Mouse (Mus musculus): Measurements from ENCODE around the gene Glis1. TPM values are rescaled to one million over a fixed set of nuclear protein-coding genes. Genes with fewer than 3 reads are reported as not detected.

Gene Glis1
- polyA plus RNA-seq, 1 experiment: 0.31 TPM

DNA sequence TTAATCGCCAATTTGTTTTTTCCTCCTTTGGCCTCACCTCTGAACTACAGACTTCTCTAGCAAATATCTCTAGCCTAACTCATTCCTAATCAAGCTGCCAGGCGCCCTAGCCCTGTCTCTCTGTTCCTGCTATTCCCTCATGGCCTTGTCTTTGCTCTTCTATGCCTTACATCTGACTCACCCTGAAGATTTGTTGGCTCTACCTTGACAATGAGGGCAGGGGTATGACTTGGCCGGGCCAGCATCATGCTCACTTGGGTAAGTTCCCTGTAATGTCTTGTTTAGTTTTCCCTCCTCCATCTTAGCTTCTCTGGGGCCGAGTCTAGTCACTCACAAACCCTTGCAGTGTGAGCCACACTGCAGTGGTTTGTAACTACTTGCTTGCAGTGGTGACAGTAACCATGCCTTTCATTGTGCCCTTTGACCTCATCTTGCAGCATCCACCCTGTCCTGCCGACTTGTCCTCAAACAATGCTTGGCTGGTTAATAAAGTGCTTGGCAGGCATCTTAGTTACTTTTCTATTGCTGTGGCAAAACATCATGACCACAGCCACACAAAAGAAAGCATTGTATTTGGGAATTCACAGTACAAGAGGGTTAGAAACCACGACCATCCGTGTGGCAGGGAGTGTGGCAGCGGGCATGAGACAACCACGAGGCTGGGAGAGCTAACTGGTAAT, 61.5 kb downstream of the Glis1 start:
- no peak for DNase-seq (ENCODE audit: low read depth, low spot score)
- 67% methylated on average over 9 of the region's 9 CpGs for WGBS

DNA sequence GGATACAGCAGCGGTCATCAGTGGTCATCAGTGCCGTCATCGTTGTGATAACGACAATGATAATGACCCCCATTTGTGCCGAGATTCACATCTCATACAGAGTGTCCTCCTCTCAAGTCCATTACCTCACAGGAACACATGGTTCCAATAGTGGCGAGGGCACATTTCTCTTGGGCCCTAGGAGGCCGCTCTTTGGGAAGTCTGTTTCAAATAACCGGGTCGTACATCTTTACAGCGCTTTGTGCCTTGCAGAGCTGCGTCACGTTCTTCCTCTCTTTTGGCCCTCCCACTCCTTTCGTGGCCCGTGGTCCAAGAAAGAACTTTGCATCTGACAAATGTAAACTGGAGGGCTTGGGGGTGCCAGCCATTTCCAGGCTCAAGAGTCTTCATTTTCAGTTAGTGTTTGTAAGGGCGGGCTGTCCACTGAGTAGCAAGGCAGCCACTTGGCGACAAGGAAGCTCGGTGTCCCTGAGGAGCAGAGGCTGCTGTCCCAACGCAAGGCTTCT, 63.1 kb downstream of the Glis1 start:
- 85% methylated on average over 18 of the region's 18 CpGs for WGBS

DNA sequence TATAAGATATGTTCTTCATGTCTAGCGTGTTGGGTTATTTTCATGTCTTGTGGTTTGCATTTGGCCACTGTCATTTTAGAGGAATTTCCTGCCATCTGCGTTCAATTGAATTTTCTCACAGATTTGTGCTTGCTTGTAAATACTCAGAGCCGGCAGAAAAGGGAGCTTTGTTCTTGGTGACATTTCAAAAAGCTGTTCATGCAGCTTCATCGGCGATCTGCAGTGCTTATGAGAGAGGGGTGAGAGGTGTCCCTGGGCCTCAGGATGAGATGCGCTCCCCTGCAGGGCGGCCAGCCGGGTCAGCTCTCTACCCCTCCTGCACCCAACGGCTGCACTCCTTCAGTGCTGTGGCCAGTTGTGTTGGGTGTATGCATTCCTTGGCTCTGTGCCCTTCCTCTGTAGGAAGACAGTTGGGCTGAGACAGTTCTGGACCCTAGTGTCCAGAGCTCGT, 68.2 kb downstream of the Glis1 start:
- DNase-seq (ENCODE audit: low read depth, low spot score): no peak
- WGBS: 62% methylated on average over 10 of the region's 10 CpGs

More for the DNA sequence above, 63.1 kb downstream of the Glis1 start:
- no peak for DNase-seq (ENCODE audit: low read depth, low spot score)

DNA sequence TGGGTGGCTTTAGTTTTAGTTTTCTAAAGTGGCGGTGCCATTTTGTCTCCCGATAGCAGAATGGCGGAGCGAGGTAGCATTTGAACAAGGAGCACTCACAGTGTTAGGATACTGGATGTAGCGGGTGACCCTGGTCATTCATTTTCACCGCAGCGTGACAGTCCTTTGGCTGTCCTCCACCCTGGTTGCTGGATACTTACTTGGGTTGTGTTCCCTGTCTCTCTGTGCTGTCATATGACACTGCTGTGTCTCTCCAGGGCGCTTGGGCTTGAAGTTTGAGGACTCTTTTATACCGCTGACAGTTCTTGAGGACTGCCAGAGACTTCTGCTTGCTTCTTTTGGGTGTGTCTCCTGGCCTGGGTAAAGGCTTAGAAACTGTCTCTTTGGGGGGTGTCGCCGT, 80.6 kb downstream of the Glis1 start:
- no peak for DNase-seq (ENCODE audit: low read depth, low spot score)
- WGBS: 90% methylated on average over 11 of the region's 11 CpGs

DNA sequence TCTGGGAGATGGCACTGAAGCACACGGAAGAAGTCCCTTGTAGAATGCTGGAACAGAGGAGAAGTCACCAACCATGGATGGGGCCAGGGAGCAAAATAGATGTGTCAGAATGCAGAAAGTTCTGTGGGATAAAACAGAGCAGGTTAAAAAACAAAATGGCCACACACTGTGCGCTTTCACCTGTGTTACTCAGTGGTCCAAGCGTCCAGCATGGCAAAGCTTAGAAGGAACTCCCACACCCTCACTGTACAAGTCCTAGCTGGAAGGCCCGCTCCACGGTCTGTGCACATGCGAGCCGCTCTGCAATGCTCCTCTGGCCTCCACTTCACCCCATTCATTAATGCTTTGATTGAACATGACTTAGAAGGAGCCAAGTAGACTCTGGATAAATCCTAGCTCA, 81.2 kb downstream of the Glis1 start:
- WGBS: 93% methylated on average over 7 of the region's 7 CpGs

DNA sequence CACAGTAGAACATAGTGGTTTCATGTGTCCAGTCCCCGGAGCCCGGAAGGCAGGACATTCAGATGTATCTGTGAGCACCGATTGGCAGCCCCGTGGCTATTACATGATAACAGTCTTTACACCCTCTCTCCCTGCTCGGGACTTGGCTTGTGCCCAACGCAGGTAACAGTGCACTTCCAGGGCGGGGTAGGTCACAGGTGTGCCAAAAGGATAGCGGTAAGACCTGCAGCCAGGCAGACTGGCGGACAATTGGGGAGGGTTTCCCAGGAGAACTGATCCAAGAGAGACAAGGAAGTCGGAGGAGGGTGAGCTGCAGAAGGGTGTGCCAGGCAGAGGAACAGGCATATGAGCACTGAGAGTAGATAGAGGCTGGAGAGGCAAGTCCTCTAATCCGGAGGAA, 84.4 kb downstream of the Glis1 start:
- DNase-seq (ENCODE audit: low read depth, low spot score): peak; percentile 11
- 39% methylated on average over 11 of the region's 11 CpGs for WGBS

More for the DNA sequence above, 81.2 kb downstream of the Glis1 start:
- DNase-seq (ENCODE audit: low read depth, low spot score): no peak

DNA sequence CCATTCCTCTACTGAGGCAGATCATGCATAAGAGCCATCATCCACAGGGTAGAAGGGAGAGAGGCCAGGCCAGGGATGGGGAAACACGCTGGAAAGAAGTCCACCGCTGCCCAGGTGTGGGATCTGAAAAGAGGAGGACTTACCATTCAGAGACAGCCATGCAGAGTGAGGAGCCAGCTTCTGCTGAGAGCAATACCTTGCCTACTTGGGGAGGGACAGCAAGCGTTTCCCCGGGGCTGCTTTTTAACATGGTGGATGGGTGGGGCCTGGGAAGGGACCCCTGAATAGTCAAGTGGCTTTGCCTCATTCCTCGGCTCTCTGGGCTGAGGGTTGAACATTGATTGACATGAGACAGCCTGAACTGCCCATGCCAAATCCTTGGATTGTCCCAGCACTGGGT, 85.7 kb downstream of the Glis1 start:
- WGBS: 85% methylated on average over 5 of the region's 5 CpGs
- no peak for DNase-seq (ENCODE audit: low read depth, low spot score)

DNA sequence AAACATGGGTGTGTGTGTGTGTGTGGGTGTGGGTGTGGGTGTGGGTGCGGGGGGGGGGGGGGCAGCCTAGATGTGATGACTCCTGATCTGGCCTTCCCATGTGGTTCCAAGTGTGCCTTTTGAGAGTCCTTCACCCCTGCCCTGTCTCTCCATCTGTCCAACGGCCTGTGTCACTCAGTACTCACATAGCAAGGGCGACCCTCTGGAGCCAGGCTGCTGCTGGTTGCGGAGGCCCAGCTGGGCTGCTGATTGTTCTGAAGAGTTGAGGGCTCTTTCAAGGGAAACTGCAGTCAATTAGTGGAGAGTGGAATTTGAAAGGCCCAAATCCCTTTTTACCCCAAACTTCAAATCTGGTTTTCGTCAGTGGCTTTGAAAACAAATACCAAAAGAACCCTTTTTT, 86.4 kb downstream of the Glis1 start:
- no peak for DNase-seq (ENCODE audit: low read depth, low spot score)
- 69% methylated on average over 5 of the region's 5 CpGs for WGBS

DNA sequence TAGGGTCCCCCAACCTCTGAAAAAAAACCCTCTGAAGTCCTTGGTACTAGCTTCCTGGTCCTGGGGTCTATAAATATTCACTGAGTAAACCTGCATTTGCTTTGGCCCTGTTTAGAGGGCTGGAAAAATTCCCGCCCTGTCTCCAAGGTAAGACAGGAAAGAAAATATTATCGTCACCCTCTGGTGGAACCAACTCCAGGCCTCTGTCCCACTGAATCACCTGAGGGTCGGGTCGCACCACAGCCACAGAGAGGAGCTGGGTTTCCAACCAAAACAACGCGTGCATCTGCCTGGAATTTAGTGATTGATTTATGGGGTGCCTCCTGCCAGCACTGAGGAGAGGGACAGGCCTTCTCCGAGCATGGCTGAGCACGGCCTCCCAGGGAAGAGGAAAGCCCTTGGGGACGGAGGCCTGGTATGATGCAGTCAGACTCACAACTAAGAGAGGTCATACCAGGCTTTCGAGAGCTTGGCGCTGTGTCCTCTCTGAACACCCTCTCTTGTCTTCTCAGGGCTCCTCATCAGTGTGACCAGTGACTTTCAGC, 89.3 kb downstream of the Glis1 start:
- no peak for DNase-seq (ENCODE audit: low read depth, low spot score)
- 48% methylated on average over 11 of the region's 11 CpGs for WGBS

DNA sequence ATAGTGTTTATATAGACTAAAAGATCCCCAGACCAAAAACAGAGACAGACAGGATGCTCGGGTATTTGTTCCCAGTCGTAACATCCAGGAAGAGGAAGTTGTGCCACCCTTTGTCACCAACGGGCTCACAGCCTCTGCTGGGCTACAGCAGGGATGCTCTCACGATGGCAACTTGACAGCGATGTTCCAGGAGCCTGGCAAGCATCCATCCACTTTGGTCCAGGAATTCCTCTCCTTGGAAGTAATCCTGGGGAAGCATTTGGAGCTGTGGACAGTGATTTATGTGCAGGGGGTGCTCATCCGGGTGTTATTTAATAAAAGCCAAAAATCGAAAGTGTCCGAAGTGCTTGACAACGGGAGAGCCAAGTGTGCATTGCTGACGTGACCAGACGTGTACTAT, 100.7 kb downstream of the Glis1 start:
- 56% methylated on average over 11 of the region's 11 CpGs for WGBS
- no peak for DNase-seq (ENCODE audit: low read depth, low spot score)

DNA sequence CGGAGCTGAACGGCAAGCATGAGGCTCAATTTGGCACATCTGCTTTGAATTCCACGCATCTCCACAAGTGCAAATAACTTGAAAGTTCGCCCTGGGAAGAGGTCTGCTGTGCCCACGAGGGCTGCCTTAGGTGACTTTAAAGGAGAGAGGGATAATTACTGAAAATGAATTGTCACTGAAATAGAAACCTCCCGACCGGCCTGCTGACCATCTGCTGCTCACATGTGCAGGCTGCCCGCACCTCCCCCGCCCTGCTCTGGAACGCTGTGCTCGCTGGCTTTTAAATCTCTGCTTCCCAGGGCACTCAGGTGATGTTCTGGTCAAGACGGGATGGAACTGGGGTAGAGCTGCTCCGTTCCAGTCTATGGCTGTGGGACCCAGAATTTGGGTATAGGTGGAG, 103.7 kb downstream of the Glis1 start:
- DNase-seq (ENCODE audit: low read depth, low spot score): no peak
- 54% methylated on average over 13 of the region's 13 CpGs for WGBS

DNA sequence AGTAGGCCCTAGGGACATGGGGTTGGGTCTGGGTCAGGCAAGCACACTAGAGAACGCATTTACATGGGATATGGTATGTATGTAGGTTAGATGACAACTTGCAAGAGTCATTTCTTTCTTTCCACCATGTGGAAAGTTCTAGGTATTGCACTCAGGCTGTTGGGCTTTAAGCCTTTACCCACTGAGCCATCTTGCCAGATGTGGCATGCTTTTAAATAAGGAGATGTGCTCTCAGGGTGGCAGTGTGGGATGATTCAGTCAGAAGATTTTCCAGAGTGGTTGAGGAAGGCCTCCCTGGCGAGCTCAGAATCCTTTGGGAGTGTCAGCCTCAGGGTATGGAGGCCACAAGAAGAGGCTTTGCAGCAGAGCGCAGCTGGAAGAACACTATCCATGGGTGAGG, 104.2 kb downstream of the Glis1 start:
- WGBS: 74% methylated on average over 3 of the region's 3 CpGs
- DNase-seq (ENCODE audit: low read depth, low spot score): no peak

DNA sequence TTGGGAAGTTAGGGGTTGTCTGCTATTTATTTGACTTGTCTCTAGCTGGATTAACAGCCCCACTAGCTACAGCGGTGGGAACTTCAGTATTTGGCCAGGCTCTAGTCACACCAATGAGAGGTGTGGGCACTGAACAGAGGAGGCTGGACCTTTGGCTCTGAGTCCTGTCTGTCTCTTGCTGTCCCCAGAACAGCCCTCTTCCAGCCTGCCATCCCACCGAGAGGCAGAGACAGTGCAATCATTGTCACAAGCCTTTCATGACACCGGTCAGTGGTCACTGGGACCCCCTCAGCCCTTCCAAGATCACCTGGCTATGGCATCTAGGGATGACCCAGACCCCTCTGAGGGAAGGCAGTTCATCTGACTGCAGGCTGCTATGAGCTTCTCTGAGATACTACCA, 104.6 kb downstream of the Glis1 start:
- 78% methylated on average over 3 of the region's 3 CpGs for WGBS
- DNase-seq (ENCODE audit: low read depth, low spot score): no peak

DNA sequence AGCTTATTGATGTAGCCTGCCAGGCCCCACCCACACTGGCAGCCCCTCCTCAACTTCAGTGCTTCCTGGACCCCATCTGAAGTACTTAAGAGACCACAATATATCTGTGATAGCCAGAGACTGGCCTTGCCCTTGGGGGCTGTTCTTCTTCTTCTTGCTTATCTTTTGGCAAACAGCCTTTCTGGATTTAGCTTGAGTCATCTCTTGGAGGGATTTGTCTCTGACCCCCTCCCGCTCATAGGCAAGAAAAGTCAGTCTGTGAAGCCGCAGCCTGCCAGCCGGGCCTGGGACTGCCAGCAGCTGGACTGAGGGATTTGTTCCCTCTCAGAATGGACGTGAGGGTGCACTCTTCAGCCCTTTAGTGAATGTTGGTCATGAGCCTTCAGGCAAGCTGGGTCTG, 107.4 kb downstream of the Glis1 start:
- no peak for DNase-seq (ENCODE audit: low read depth, low spot score)
- WGBS: 79% methylated on average over 4 of the region's 4 CpGs

DNA sequence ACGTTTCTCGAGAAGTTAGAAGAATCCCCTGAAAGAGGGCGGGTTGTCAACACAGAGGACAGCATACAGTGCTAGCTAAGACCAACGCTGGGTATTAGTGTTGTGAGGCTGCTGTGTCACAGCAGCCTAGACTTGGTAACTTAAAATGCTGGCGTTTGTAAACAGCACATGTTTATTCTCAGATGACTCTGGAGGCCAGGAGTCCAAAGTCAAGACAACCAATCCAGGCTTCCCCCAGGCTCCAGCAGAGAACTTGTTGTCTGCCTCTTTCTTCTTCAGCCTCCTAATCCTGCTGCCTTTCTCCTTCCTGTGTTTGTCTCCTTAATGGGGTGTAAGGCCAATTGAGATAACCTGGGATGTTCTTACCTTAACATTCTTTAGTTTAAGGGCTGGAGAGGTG, 110.5 kb downstream of the Glis1 start:
- DNase-seq (ENCODE audit: low read depth, low spot score): no peak
- WGBS: 36% methylated on average over 5 of the region's 5 CpGs

DNA sequence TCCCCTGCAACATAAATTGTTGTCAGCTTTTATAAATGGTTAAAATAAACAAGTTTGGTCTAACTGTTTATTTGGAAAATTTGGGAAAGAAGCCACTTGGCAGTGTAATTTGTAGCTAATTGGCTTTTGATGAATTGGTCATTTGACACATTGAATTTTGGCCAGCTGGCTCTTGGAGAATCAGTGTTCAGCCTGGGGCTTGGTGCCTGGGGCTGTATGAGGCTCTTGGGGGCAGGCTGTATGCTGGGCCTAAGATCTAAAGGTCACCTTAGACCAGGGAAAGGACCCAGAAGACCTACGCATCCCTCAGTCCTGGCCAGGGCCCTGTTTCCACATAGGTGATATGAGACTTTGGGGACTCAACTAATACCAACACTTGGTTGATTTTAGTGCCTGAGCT, 111.3 kb downstream of the Glis1 start:
- DNase-seq (ENCODE audit: low read depth, low spot score): no peak
- 78% methylated on average over 1 of the region's 1 CpGs for WGBS

DNA sequence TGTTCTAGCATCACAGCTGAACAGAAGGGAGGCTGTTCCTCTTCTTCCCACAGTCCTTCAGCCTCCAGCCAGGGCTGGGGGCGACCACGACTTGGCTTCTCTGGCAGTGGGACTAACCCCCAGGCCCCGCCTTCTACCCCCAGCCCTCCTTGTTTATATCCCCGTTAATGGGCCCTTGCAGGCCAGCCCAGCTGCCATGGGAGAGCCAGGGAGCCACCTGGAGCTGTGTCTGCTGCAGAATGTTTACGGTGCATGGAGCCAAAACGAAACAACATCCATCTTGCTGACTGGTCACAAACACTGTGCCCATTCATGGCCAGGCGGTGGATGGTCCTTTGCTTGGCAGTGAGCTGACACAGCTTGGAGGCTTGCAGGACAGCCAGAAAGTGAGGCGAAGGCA, 112.1 kb downstream of the Glis1 start:
- DNase-seq (ENCODE audit: low read depth, low spot score): no peak
- 52% methylated on average over 8 of the region's 8 CpGs for WGBS

DNA sequence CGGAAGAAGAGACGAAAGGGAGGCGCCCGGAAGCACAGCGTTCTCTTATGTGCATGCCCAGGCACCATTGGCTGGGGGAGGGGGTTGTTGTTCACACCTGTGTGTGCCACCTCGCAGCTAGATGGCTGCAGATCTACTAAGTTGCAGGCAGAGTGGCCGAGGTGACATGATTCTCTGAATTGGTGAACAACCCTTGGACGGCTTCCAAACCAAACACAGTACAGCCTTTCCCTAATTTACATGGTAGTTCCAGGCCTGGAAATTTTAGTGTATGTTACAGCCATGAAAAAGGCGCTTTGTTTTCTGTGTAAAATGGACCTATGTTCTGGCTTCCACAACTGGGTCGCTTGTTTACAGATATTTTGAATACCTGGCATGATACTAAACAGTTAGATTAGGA, 115.7 kb downstream of the Glis1 start:
- WGBS: 36% methylated on average over 10 of the region's 10 CpGs
- peak; percentile 31 for DNase-seq (ENCODE audit: low read depth, low spot score)

DNA sequence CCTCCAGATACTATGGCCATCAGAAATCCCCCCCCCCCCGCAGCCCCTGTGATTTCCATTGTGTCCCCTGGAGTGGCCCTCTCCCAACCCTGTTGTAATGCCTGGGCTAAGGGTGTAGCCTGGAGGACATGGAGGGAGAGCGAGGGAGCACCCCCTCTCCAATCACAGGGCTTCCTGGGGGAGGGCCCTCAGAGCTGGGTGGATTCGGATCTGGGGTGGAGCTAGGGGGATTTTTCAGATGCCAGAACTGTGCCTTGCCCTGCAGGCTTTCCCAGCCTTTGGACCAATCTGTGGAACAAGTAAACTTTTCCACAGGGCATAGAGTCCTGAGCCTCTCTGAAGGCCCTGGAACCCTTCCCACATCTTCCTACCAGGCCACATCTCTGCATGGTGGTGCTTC, 116.2 kb downstream of the Glis1 start:
- 37% methylated on average over 3 of the region's 3 CpGs for WGBS
- no peak for DNase-seq (ENCODE audit: low read depth, low spot score)

DNA sequence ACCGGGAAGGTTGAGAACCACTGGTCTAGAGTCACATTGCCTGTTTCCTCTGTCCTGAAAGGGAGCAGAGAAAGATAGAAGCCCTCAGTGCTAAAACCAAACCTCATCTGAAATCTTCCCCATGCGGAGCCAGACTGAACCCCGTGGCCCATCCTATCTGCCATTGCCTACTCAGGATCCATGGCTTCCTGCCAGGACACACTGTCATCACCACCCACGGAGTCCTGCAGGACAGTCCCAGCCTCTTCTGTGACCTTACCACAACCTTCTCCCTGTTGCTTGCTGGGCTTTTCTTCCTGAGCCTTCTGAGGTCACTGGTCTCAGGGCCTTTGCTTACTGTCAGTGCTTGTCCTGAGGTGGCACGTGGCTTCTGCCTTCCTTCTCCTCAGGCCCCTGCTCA, 118.3 kb downstream of the Glis1 start:
- 52% methylated on average over 5 of the region's 5 CpGs for WGBS
- DNase-seq (ENCODE audit: low read depth, low spot score): no peak

DNA sequence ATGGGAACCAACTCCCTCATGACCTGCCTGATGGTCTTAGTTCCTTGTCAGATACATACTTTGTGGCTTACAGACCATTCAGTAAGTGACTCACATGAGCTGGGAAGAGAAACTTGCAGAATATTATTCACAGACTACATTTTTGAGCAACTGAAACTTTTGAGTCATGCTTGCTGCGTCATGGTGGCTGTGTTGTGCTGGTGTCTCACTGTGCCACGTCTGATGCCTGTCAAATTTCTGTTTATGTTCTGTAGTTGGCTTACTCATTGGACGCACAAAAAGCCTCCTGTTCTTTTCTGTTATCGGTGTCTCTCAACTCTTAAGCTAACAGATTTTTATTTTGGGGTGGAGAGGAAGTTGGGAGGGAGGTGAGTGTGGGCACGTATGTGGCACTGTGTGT, 119.4 kb downstream of the Glis1 start:
- no peak for DNase-seq (ENCODE audit: low read depth, low spot score)
- WGBS: 33% methylated on average over 5 of the region's 5 CpGs

DNA sequence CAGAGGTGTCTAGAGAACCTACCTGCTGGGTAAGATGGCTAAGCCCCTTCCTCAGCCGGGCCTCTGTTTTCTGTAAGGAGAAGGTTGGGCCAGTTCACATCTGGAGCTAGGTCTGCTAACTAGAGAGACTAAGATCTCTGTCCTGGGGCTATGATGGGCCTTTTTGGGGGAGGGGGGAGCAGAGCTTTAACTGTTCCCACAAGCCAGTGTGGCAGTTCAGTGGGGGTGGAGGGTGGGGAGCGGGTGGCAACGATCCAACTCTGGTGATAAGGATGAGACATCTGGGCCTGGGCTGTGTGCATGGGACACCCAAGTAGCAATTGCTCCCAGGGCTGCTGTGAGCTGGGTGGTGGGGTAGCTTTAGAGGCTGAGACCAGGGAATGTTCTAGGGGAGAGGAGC, 124.4 kb downstream of the Glis1 start:
- DNase-seq (ENCODE audit: low read depth, low spot score): no peak
- WGBS: 63% methylated on average over 3 of the region's 3 CpGs
